Mouse (Mus musculus): ENCODE measurements at regions not wholly inside any gene's neighbourhood (a gene's known extent, or its start where the extent isn't known, plus 50 kb on each side); places are given as distances from the start of the nearest gene placed in this dataset.

- no peak overlapping the region for H3K4me2 ChIP-seq (ENCODE audit: low read length)
- H3K9ac ChIP-seq (replicated peaks; ENCODE audit: low read depth, low read length): no peak overlapping the region
- H3K4me3 ChIP-seq (replicated peaks; ENCODE audit: low read length): no peak overlapping the region
- no peak overlapping the region for H3K27ac ChIP-seq (ENCODE audit: low read length)
- WGBS: 38% methylated on average over 1 of the region's 1 CpGs
- H3K27me3 ChIP-seq (replicated peaks; ENCODE audit: control insufficient read depth, insufficient read depth, low read length): no peaks in the 10 kb centered on the region
- H3K36me3 ChIP-seq (ENCODE audit: control insufficient read depth, insufficient read depth): no peaks in the 10 kb centered on the region
- H3K4me1 ChIP-seq (replicated peaks; ENCODE audit: control insufficient read depth, insufficient read depth, low read length): no peaks in the 10 kb centered on the region
- no peaks in the 10 kb centered on the region for H3K9me3 ChIP-seq (ENCODE audit: control insufficient read depth, low read length)
- ATAC-seq: peak; percentile 65
Observed at GRCm38 (mm10) chr5:51169828-51170227, 397.7 kb downstream of the Ppargc1a start.

- H3K36me3 ChIP-seq (ENCODE audit: control insufficient read depth, insufficient read depth): no peaks in the 10 kb centered on the region
- no peaks in the 10 kb centered on the region for H3K4me1 ChIP-seq (replicated peaks; ENCODE audit: control insufficient read depth, insufficient read depth, low read length)
- no peak overlapping the region for H3K4me3 ChIP-seq (replicated peaks; ENCODE audit: low read length)
- no peak for ATAC-seq
- H3K9me3 ChIP-seq (ENCODE audit: control insufficient read depth, low read length): no peaks in the 10 kb centered on the region
- WGBS: 62% methylated on average over 6 of the region's 6 CpGs
- no peak overlapping the region for H3K9ac ChIP-seq (replicated peaks; ENCODE audit: low read depth, low read length)
- no peak overlapping the region for H3K4me2 ChIP-seq (ENCODE audit: low read length)
- H3K27me3 ChIP-seq (replicated peaks; ENCODE audit: control insufficient read depth, insufficient read depth, low read length): no peaks in the 10 kb centered on the region
- no peak overlapping the region for H3K27ac ChIP-seq (ENCODE audit: low read length)
Observed at GRCm38 (mm10) chr5:51168206-51168605, 399.3 kb downstream of the Ppargc1a start.

- Histone ChIP-seq H3K36me3 (ENCODE audit: control insufficient read depth, insufficient read depth) (no peaks in the 10 kb centered on the region), H3K4me3 (replicated peaks; ENCODE audit: low read length) (no peak overlapping the region), H3K9ac (replicated peaks; ENCODE audit: low read depth, low read length) (no peak overlapping the region), H3K4me1 (replicated peaks; ENCODE audit: control insufficient read depth, insufficient read depth, low read length) (no peaks in the 10 kb centered on the region), H3K4me2 (ENCODE audit: low read length) (no peak overlapping the region), H3K9me3 (ENCODE audit: control insufficient read depth, low read length) (no peaks in the 10 kb centered on the region), H3K27ac (ENCODE audit: low read length) (no peak overlapping the region), H3K27me3 (replicated peaks; ENCODE audit: control insufficient read depth, insufficient read depth, low read length) (no peaks in the 10 kb centered on the region)
- no peak for ATAC-seq
- WGBS: 34% methylated on average over 3 of the region's 3 CpGs
Observed at GRCm38 (mm10) chr5:51156901-51157300, 410.6 kb downstream of the Ppargc1a start.

- Histone ChIP-seq H3K4me2 (ENCODE audit: low read length) (no peak overlapping the region), H3K9ac (replicated peaks; ENCODE audit: low read depth, low read length) (no peak overlapping the region), H3K4me1 (replicated peaks; ENCODE audit: control insufficient read depth, insufficient read depth, low read length) (no peaks in the 10 kb centered on the region), H3K27ac (ENCODE audit: low read length) (no peak overlapping the region), H3K27me3 (replicated peaks; ENCODE audit: control insufficient read depth, insufficient read depth, low read length) (no peaks in the 10 kb centered on the region), H3K36me3 (ENCODE audit: control insufficient read depth, insufficient read depth) (no peaks in the 10 kb centered on the region), H3K9me3 (ENCODE audit: control insufficient read depth, low read length) (no peaks in the 10 kb centered on the region), H3K4me3 (replicated peaks; ENCODE audit: low read length) (no peak overlapping the region)
- WGBS: 90% methylated on average over 4 of the region's 4 CpGs
- ATAC-seq: no peak
Observed at GRCm38 (mm10) chr5:51144842-51145241, 422.7 kb downstream of the Ppargc1a start.

GRCm38 (mm10) chr5:51125091-51125490 is 442.4 kb downstream of the Ppargc1a start:
- no peaks in the 10 kb centered on the region for H3K4me1 ChIP-seq (replicated peaks; ENCODE audit: control insufficient read depth, insufficient read depth, low read length)
- no peak for ATAC-seq
- WGBS: 71% methylated on average over 6 of the region's 6 CpGs
- no peak overlapping the region for H3K9ac ChIP-seq (replicated peaks; ENCODE audit: low read depth, low read length)
- H3K9me3 ChIP-seq (ENCODE audit: control insufficient read depth, low read length): no peaks in the 10 kb centered on the region
- H3K27ac ChIP-seq (ENCODE audit: low read length): no peak overlapping the region
- H3K36me3 ChIP-seq (ENCODE audit: control insufficient read depth, insufficient read depth): no peaks in the 10 kb centered on the region
- no peaks in the 10 kb centered on the region for H3K27me3 ChIP-seq (replicated peaks; ENCODE audit: control insufficient read depth, insufficient read depth, low read length)
- no peak overlapping the region for H3K4me2 ChIP-seq (ENCODE audit: low read length)
- no peak overlapping the region for H3K4me3 ChIP-seq (replicated peaks; ENCODE audit: low read length)

GRCm38 (mm10) chr5:51110006-51110405 is 457.5 kb downstream of the Ppargc1a start:
- Histone ChIP-seq H3K27me3 (replicated peaks; ENCODE audit: control insufficient read depth, insufficient read depth, low read length) (no peaks in the 10 kb centered on the region), H3K9ac (replicated peaks; ENCODE audit: low read depth, low read length) (no peak overlapping the region), H3K4me1 (replicated peaks; ENCODE audit: control insufficient read depth, insufficient read depth, low read length) (no peaks in the 10 kb centered on the region), H3K27ac (ENCODE audit: low read length) (no peak overlapping the region), H3K4me3 (replicated peaks; ENCODE audit: low read length) (no peak overlapping the region), H3K4me2 (ENCODE audit: low read length) (no peak overlapping the region), H3K9me3 (ENCODE audit: control insufficient read depth, low read length) (no peaks in the 10 kb centered on the region), H3K36me3 (ENCODE audit: control insufficient read depth, insufficient read depth) (no peaks in the 10 kb centered on the region)
- no peak for ATAC-seq
- 82% methylated on average over 4 of the region's 4 CpGs for WGBS

DNA sequence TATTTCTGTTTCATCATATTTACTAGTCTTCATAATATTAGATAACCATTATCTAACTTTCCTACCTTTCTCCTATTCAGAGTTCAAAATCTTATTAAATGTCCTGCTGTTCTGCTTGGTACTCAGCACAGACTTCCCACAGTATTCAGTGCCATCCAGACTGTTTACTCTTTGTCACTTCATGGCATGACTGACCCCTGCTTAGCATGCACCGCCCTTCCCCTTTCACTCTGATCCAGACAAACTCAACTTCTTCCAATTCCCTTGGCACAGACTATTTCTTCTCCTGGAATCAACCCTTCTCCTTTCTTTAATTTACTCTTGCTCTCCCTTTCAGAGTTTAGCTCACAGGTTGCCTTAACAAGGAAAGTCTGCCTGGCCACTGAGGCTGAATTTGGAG is 458.8 kb downstream of the Ppargc1a start:
- 71% methylated on average over 1 of the region's 1 CpGs for WGBS

GRCm38 (mm10) chr5:51108181-51108580 is 459.3 kb downstream of the Ppargc1a start:
- Histone ChIP-seq H3K36me3 (ENCODE audit: control insufficient read depth, insufficient read depth) (no peaks in the 10 kb centered on the region), H3K27ac (ENCODE audit: low read length) (no peak overlapping the region), H3K4me3 (replicated peaks; ENCODE audit: low read length) (no peak overlapping the region), H3K4me1 (replicated peaks; ENCODE audit: control insufficient read depth, insufficient read depth, low read length) (no peaks in the 10 kb centered on the region), H3K27me3 (replicated peaks; ENCODE audit: control insufficient read depth, insufficient read depth, low read length) (no peaks in the 10 kb centered on the region), H3K9me3 (ENCODE audit: control insufficient read depth, low read length) (no peaks in the 10 kb centered on the region), H3K9ac (replicated peaks; ENCODE audit: low read depth, low read length) (no peak overlapping the region), H3K4me2 (ENCODE audit: low read length) (no peak overlapping the region)
- ATAC-seq: no peak
- WGBS: 86% methylated on average over 1 of the region's 1 CpGs

More for the DNA sequence above, 458.8 kb downstream of the Ppargc1a start:
- H3K4me3 ChIP-seq (replicated peaks; ENCODE audit: low read length): no peak overlapping the region
- no peaks in the 10 kb centered on the region for H3K36me3 ChIP-seq (ENCODE audit: control insufficient read depth, insufficient read depth)
- ATAC-seq: no peak
- no peak overlapping the region for H3K27ac ChIP-seq (ENCODE audit: low read length)
- H3K27me3 ChIP-seq (replicated peaks; ENCODE audit: control insufficient read depth, insufficient read depth, low read length): no peaks in the 10 kb centered on the region
- no peak overlapping the region for H3K4me2 ChIP-seq (ENCODE audit: low read length)
- H3K9me3 ChIP-seq (ENCODE audit: control insufficient read depth, low read length): no peaks in the 10 kb centered on the region
- no peaks in the 10 kb centered on the region for H3K4me1 ChIP-seq (replicated peaks; ENCODE audit: control insufficient read depth, insufficient read depth, low read length)
- H3K9ac ChIP-seq (replicated peaks; ENCODE audit: low read depth, low read length): no peak overlapping the region

DNA sequence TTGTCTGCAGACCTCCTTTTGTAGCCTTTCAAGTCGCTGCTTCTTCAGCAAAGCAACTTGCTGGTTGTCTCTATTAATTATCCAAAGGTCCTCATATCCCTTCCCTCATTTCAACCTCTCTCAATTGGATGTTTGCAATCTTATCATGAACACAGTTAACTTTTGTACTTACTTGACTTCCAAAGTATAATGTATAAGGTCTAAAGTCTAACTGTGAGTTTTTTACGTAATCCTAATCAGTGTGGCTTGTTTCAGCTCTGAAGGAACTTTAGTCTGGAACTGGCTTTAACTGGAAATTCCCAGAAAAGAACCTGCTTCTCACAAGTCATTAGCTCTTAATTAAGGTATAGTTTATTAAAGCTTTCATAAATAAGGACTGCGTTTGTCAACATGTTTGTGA is 467.6 kb downstream of the Ppargc1a start:
- WGBS: 88% methylated on average over 3 of the region's 3 CpGs
- H3K9me3 ChIP-seq (ENCODE audit: control insufficient read depth, low read length): no peaks in the 10 kb centered on the region
- no peaks in the 10 kb centered on the region for H3K27me3 ChIP-seq (replicated peaks; ENCODE audit: control insufficient read depth, insufficient read depth, low read length)
- no peak overlapping the region for H3K9ac ChIP-seq (replicated peaks; ENCODE audit: low read depth, low read length)
- H3K4me1 ChIP-seq (replicated peaks; ENCODE audit: control insufficient read depth, insufficient read depth, low read length): no peaks in the 10 kb centered on the region
- no peak for ATAC-seq
- no peak overlapping the region for H3K4me2 ChIP-seq (ENCODE audit: low read length)
- H3K27ac ChIP-seq (ENCODE audit: low read length): no peak overlapping the region
- no peaks in the 10 kb centered on the region for H3K36me3 ChIP-seq (ENCODE audit: control insufficient read depth, insufficient read depth)
- no peak overlapping the region for H3K4me3 ChIP-seq (replicated peaks; ENCODE audit: low read length)

DNA sequence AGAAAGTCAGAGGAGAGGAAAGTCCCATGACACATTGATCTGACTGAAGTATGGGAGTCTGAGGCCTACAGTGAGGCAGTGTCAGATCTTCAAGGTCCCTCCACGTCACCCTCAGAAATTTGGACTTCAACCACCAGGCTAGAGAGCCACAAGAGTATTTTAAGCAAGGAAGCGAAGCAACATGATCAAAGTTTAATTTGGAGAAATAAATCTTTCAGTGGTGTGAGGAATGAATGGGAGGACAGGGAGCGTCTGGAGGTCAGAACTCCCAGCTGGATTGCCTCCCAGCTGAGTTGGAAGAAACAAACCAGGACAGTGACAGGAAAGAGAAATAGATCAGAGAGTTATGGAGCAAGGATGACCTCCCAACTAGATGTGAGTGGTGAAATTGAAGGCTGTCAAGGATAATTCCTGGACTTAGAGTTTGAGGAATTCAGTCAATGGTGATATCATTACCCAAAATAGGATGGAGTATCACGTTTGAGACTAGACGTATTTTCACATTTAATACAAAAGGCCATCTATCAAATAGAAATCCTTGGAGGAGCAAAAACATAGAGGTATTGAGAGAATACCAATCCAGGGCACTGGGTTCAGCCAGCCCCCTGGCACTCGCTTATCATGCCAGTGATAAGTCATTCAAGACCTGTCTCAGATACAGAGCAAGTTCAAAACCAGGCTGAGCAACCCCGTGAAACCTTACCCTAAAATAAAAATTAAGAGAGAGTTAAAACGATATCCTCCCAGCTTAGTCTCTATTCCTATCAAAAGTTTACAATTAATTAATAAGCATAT is 494.7 kb downstream of the Ppargc1a start:
- Histone ChIP-seq H3K4me3 (replicated peaks; ENCODE audit: low read length) (no peak overlapping the region), H3K9ac (replicated peaks; ENCODE audit: low read depth, low read length) (no peak overlapping the region), H3K27ac (ENCODE audit: low read length) (no peak overlapping the region), H3K27me3 (replicated peaks; ENCODE audit: control insufficient read depth, insufficient read depth, low read length) (no peaks in the 10 kb centered on the region), H3K36me3 (ENCODE audit: control insufficient read depth, insufficient read depth) (no peaks in the 10 kb centered on the region), H3K4me2 (ENCODE audit: low read length) (no peak overlapping the region), H3K9me3 (ENCODE audit: control insufficient read depth, low read length) (no peaks in the 10 kb centered on the region), H3K4me1 (replicated peaks; ENCODE audit: control insufficient read depth, insufficient read depth, low read length) (no peaks in the 10 kb centered on the region)
- ATAC-seq: no peak
- 91% methylated on average over 8 of the region's 8 CpGs for WGBS
